Mouse (Mus musculus): ENCODE measurements at regions not wholly inside any gene's neighbourhood (a gene's known extent, or its start where the extent isn't known, plus 50 kb on each side); places are given as distances from the start of the nearest gene placed in this dataset.

DNA sequence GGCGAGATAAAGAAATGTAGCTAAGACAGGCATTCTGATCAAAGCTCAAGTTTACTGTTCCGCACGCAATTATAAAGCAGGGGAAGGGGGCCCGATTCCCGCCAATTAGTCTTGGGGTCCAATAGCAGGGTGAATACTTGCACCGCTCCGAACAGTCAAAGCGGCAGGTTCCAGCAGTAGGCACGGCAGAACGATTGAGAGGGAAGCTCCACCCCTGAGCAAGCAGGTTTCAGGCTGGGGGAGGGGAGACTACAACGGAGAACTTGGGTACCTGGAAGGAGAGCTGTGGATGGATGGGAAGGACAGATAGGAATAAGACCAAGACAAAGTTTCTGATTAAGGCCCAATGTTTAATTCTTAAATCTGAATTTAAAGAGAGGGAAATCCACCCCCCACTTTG, 618.8 kb downstream of the Adcyap1 start:
- Histone ChIP-seq H3K27me3 (no peaks in the 10 kb centered on the region), H3K4me1 (no peaks in the 10 kb centered on the region), H3K27ac (no peak overlapping the region), H3K4me3 (replicated peaks) (no peak overlapping the region), H3K9ac (no peak overlapping the region), H3K36me3 (replicated peaks) (no peaks in the 10 kb centered on the region), H3K9me3 (no peaks in the 10 kb centered on the region), H3K4me2 (peak overlapping the region; percentile 17; the same call in 1 of the 2 replicates)
- ATAC-seq (ENCODE audit: low FRiP score) = 0 out of 2 replicates have a peak, but pooled peaks have one; percentile 44
- WGBS = 31% methylated on average over 11 of the region's 11 CpGs
